9 mouse cellular contexts compared by ENCODE assay signal in genomic region chr10:56839006-56839495, GRCm38 (mm10).
DNase-seq lines count a peak whose midpoint lies in the region; ATAC-seq and TF ChIP-seq lines count a peak whose summit lies in the region.
"Had no signal": no experiment of that assay in that cellular context is flagged by ENCODE, and none has a peak within 500 bp of the region (broad histone marks: within the 10 kb centered on the region; RNA-seq: fewer than 3 reads in every experiment).

No protein-coding gene starts in this region.

- H3K27ac ChIP-seq in lung, embryonic 14.5 days (ENCODE audit: low read depth) = no peak overlapping the region
- peak overlapping the region; percentile 7 for H3K27ac ChIP-seq in forebrain, embryonic 13.5 days

- H3K4me2 ChIP-seq in lung, embryonic 14.5 days = no peak overlapping the region
- peak overlapping the region; percentile 18; the same call in 1 of the 2 replicates for H3K4me2 ChIP-seq in forebrain, embryonic 13.5 days

- no peak overlapping the region for H3K9ac ChIP-seq in lung, embryonic 14.5 days
- H3K9ac ChIP-seq in forebrain, embryonic 13.5 days = no peak overlapping the region

- peak; percentile 41; the same call in 1 of the 2 replicates for ATAC-seq in lung, embryonic 14.5 days (ENCODE audit: insufficient read depth)
- peak; percentile 82 for ATAC-seq in forebrain, embryonic 13.5 days

- no peak overlapping the region for H3K4me3 ChIP-seq in lung, embryonic 14.5 days (ENCODE audit: low read depth, low read length)
- H3K4me3 ChIP-seq in forebrain, embryonic 13.5 days = no peak overlapping the region

- H3K9me3 ChIP-seq in lung, embryonic 14.5 days (ENCODE audit: low read depth, low read length) = no peaks in the 10 kb centered on the region
- no peaks in the 10 kb centered on the region for H3K9me3 ChIP-seq in forebrain, embryonic 13.5 days (replicated peaks)

- no peak for TF ChIP-seq CTCF in lung, embryonic 14.5 days (IDR thresholded peaks at IDR 0.05; ENCODE audit: low read depth)

- no peaks in the 10 kb centered on the region for H3K27me3 ChIP-seq in lung, embryonic 14.5 days (ENCODE audit: insufficient read depth, low read length)
- H3K27me3 ChIP-seq in forebrain, embryonic 13.5 days = no peaks in the 10 kb centered on the region

- no peak for DNase-seq in lung, embryonic 14.5 days
- DNase-seq in lung, postnatal 4 days = no peak
- peak; percentile 41 to 66 for DNase-seq in layer of hippocampus, postnatal 10 days (ENCODE audit: low spot score in 2 of 2)
- peak; percentile 74 to 77 for DNase-seq in right cerebral cortex, postnatal 10 days (ENCODE audit: low spot score in 2 of 2)
- DNase-seq in spleen, adult 18-20 months = no peak
- no peak for DNase-seq in c-Kit-positive CD71-positive TER-119-positive erythroid progenitor cells, embryonic 14.5 days (ENCODE audit: low spot score)
- DNase-seq: kidney, adult 9 months; lung, adult 2 months had no signal

- no peaks in the 10 kb centered on the region for H3K4me1 ChIP-seq in lung, embryonic 14.5 days (ENCODE audit: insufficient read depth)
- peaks cover 12% of the 10 kb centered on the region for H3K4me1 ChIP-seq in forebrain, embryonic 13.5 days

- WGBS in lung, embryonic 14.5 days = 52% methylated on average over 9 of the region's 9 CpGs
- 32% methylated on average over 9 of the region's 9 CpGs for WGBS in forebrain, embryonic 13.5 days

- no peaks in the 10 kb centered on the region for H3K36me3 ChIP-seq in lung, embryonic 14.5 days (ENCODE audit: insufficient read depth)
- H3K36me3 ChIP-seq in forebrain, embryonic 13.5 days (ENCODE audit: poor library complexity, severe bottlenecking) = no peaks in the 10 kb centered on the region

Comparison
In these comparisons a context has a peak if more than half of its experiments do, and no peak if none do; other contexts are left out.
1. DNase-seq: peak in layer of hippocampus, postnatal 10 days (2 of 2) and right cerebral cortex, postnatal 10 days (2 of 2); none in lung, embryonic 14.5 days (single experiment), lung, postnatal 4 days (0 of 2), spleen, adult 18-20 months (0 of 2) and c-Kit-positive CD71-positive TER-119-positive erythroid progenitor cells, embryonic 14.5 days (single experiment).